Mouse (Mus musculus) thymus, postnatal 4 days (tissue): ENCODE measurements around the gene Kynu.

Experiments used
- DNase-seq: peaks from one replicate; pipeline ENCODE4 v3.0.0; 2021

The Kynu gene

DNA sequence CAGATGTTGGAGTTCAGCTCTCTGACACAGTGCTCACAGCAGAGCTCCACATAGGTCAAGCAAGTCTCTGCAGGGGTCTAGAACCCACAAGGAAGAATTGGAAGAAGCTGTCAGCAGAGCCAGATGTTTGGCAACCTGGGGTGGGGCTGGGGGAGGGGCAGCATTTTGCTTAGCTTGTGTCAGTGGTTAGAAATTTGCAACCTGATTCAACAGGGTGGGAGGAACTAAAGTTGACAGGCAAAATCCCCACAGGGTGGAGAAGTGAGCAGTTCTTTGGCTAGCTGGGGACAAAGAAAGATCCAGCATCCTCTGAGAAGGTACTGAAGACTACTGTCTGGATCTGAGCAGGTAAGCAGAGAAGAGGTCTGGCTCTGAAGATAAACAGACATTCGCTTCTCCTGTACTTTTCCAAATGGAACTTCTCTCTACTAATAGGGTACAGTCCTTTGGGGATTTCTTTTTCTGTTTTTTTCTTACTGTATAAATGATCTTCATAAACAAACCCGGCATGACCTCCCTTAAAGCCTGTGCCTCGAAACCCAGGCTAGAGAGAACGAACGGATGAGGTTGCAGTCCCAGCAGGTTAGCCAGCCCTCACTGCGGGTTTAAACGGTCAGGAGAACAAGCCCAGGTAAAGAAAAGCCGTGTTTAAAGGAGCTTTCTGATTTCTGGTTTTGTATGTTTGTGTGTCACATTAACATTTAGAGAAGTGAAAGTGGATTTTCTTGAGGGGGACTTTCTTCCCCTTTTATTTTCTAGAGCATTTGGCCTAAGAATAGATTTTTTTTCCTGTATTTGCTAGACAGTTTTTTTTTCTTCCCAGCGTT lies at the start of gene Kynu:
Kynu (plus strand) TSS at position 268 of the 827 bp plus-strand sequence.
- no peak for DNase-seq

DNA sequence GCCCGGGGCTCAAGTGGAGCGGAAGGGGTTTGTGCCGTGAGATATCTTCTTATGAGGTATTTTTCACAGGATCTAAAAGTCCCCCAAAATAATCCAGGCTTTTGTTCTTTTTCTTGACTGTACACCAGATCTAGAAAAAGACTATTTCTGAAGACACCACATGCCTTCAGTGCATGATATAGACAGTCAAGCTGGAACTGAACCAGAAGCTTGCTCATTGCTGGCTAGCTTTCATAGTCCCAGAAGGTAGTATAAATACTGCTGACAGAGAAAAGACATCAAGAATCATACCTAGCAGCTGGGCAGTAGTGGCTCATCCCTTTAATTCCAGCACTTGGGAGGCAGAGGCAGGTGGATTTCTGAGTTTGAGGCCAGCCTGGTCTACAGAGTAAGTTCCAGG lies 48.9 kb upstream of the Kynu start:
- no peak for DNase-seq

DNA sequence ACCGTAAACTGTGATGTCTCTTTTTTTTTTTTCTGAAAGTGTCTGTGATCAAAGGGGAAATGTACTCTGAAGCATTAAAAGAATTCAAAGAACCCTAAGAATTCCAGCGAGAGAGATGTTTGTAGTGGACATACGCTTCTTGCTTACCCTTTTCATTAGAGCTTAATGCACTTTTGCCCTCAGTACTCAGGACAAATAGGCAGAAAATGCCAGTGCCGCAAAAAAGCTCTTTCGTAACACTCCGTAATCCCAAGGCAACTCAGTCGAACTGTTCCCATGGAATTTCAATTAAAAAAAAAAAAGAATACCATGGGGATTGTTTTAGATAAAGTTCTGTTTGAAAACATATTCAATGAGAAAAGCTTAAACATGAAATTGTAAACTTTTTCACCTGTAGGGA lies 41.3 kb upstream of the Kynu start:
- DNase-seq, result no peak

DNA sequence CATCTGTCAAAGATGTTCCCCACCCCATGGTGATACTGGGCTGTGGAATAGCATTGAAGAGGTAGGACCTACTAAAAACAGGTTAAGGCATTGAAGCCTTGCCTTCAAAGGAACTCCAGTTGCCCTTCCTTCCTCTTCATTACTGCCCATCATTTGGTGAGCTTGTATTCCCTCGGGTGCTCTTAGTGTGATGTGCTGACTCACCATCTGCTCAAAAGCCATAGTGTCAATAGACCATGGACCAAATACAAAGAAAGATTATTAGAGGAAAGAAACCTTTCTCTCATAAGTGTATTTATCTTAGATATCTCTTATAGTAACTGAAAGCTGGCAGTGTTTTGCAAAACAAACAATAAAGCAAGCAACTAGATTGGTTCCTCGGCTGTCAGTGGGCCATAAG lies 20.7 kb upstream of the Kynu start:
- no peak for DNase-seq

DNA sequence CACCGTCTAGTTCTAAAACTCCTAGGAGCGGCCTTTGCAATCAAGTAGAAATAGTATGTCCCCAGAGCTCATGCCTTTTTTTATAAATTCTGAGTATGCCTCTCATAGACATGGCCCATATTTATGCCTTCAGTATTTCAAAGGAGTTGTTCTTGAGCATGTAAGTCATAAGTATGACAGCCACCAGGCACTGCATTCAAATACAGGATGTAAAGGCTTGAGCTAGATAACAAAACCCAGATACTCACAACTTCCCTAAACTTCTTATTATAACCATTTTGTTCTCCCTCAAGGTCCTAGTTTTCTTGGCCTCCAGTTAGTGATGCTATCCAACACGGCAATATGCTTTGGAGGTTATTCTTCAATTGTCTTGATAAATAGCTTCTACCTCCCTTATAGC lies 12.5 kb upstream of the Kynu start:
- DNase-seq, result no peak

DNA sequence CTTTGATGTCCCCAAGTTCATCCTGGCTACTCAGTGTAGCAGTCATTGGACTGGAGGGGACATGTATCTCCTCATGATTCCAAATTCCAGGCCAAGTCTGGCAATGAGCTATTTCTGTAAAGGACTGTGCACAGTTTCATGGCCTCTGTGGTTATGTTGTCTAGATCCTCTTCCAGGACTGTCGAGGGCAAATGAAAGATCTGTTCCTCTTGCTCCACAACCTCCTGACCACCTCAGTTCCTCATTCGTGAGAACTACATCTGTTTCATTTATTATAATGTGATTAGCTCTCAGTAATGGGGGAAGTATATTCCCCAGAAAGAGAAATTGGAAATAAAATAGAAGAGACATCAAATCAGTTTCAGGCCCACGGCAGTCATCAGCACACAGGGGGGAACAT lies 9.5 kb upstream of the Kynu start:
- DNase-seq, result no peak

DNA sequence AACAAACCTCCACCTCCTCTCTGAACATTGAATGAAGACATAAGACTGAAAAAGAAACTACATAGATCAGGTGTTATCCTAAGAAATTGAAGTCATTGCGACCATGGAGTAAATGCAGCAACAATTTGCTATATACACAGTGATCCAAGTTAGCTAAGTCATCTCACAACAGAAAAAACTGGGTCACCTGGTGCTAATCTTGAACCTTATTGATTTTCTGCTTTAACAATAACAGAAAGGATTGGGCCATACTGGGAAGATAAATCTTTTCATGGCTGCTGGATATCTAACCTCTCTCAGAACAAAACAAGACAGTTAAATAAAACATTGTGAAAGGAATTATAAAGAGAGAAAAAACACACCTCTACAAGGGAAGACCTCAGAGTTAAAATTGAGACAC lies 8.7 kb upstream of the Kynu start:
- no peak for DNase-seq

DNA sequence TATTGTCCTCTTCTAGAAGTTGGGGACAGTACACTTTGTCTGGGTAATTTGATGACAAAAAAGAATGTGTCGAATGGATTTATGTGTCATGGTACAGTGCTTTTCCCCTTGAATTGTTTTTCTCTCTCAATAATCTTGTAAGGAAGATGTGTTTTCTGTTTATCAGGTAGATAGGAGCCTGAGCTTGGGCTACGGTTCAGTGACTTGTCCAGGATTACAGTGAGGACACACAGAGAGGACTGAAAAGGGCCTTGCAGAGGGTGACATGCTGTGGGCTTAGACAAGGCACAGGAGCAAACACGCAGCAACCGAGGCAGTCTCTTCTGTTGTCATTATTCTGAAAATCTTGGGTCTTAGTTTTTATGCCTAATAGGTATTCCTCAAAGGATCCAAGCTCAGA lies 913 bp upstream of the Kynu start:
- no peak for DNase-seq

DNA sequence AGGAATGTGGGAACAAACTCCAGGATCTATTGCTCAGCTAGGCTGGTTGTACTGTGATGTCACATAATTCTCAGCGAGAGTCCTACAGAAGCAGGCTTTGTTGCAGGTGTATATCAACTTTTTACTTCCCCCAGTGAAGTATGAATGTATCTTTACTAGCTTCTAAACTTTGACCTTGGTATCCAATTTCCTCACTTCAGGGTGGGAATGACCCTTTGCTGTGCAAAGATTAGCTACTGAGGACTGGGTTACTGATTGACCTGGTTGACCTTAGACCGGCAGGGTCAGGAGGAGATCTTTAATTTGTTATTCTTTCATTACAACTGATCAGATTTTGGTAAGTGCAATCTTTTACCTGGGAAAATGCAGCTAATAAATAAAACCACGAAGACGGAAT lies 758 bp downstream of the Kynu start:
- no peak for DNase-seq

DNA sequence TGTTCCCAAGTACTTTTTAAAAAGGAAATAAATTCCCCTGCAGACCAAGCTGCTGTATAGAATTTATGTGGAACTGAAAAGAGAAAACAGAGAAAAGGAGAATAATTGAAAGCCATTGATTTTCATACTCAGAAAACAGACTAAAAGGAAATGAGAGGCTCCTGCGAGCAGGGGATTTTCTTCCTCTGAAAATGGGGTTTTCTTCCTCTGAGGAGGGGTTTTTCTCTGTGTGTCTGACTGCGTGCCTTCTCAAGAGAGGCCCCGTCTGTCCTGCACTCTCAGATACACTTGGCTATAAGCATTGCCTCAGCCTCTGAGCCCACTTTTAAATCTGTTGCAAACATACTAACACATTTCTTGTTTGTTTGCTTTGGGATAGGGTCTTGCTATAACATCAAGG lies 1.9 kb downstream of the Kynu start:
- no peak for DNase-seq

DNA sequence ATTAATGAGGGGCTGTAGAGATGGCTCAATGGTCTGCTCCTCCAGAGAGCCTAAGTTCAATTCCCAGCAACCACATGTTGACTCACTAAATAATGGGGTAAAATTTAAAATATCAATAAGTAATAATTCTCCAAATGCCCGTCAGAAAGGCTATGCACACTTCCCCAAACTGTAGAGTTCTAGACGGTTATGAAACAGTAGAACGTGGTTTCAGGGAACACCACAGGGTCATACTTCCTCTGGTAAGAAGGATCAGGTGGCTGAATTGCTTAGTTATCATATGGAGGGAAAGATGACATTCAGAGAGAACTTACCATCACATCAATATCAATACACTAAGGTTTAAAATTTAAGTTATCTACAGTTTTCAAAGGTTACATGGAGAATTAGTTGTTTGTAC lies 6.1 kb downstream of the Kynu start:
- DNase-seq, result no peak

DNA sequence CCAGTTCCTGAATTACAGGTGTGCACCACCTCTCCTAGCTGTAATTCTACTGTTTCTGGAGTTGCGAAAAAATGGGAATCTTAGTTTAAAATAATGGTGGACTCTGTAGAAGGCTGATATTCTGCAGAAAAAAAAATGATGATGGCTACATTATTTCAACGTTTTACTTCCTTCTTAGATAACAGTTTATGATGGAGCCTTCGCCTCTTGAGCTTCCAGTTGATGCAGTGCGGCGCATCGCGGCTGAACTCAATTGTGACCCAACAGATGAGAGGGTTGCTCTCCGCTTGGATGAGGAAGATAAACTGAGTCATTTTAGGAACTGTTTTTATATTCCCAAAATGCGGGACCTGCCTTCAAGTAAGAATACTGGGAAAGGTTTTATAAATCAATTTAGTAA lies 7.7 kb downstream of the Kynu start:
- no peak for DNase-seq

DNA sequence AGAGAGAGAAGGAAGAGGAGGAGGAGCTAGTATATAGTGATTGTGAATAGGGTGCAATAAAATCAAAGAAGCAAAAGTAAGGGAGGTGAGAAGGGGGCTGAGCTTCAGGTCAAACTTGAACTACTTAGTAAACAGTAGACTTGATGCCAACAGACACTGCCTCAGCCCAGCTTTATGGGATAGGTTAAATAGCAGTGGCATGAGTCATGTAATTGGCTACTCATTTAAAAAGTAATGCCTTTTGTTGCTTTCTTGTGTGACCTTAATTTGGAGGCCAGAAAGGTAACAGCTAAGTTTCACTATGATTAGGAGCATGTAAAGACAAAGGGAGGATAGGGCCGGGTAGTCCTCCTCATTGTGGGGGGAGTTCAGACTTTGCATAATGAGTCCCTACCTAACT lies 13.3 kb downstream of the Kynu start:
- DNase-seq, result no peak

DNA sequence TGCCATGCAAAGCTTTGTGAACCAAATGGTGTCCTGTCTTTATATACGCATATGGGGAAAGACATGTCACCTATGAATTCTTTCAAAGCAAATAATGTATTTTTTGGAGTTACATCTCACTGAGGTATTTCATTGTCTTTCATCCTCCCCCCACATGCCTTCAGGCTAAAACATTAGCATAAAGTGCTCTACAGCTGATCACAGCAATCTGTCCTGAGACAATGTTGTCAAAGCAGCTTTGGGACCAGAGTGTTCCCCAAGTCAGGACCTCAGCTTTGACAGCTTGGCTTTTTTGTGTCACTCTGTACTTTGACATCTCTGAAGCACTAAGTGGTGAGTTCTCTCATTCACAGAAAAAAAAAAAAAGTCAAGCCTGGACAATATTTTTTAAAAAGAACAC lies 18.4 kb downstream of the Kynu start:
- no peak for DNase-seq

DNA sequence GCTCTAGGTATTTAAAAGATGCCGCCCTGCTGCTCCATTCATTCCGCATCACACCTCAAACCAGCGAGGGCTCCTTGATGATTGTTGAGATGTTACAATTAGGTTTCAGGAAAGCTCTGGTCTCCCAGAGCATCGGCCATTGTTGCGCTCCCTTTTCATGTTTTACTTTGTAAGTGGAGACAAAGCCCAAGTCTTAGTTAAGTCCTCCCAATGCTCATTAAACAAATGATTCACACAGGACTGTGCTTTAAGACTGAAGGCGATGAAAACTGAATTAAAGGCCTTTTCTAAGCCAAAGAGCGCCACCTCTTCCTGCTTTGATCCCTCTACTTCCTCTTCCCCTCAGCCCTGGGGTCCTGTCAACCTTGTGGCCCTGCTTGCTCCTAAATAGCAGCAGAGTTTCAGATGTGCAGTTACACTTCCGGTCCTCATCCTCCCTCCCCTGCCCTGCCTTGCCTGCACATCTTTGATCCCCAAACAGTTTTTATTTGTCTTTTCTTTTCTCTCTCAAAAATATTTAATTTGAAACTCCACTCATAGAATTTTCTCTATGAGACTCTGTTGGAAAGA lies 28.2 kb downstream of the Kynu start:
- DNase-seq, result no peak

DNA sequence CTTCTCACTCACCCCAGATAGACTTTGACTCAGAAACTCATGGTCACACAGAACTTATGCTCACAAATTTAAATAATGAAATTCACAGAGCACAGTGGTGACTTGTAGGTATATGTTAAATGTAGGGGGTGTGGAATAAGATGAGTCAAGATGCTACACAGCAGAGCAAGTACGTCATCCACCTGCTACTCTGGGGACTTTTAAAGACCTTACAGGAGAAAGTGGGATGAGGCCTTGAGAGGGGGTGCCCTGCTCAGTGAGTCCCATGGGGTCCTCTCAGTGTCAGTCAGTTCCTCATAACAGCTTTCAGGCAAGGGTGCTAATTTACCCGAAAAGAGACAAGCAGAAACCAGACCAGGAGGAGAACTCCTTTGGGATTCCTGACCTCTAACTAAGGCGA lies 30.4 kb downstream of the Kynu start:
- no peak for DNase-seq

DNA sequence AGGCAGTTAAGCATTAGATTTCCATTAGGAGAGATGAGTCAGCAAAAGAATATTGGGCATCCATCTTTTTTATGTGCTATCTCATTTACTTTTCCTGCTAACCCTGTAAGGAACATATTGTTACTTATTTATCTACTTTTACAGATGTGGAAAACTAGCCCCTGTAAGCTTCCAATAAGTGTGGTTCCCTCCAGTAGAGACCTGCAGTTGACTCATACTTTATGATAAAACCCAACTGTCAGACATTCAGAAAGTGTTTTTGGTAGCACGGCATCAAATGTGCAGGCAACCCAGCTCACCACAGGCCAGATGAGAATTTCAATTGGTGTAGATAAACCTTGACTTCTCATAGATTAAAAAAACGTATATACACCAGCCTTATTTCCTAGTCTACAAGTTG lies 32.7 kb downstream of the Kynu start:
- no peak for DNase-seq

DNA sequence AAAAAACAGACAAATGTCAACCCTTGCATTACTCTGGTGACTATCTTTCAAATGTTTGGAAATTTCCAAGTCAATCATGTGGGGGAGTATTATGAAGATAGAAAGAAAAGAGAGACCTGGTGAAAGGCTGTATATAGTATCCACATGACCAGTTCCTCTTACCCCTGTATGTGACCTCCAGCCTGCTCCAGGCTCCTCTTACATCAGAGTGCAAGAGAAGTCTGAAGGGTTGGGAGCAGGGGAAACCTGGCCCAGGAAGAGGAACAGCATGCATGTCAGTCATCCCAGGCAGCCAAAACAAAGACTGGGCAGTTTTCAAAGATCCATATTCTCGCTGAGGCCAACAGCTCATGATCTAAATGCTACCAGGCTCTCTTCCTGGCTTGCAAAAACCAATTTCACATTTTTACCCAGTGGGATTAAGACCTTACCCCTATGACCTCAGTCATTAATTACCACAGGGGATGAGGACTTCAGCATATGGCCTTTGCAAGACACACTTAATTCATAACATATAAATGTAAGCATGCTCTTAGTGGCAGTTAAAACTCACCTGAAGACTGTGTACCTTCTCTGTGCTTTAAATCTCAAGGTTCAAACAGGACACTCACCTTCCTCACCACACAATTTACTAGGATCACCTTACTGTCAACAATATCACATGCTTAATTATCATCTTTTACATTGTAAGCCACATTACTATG lies 37.0 kb downstream of the Kynu start:
- no peak for DNase-seq

DNA sequence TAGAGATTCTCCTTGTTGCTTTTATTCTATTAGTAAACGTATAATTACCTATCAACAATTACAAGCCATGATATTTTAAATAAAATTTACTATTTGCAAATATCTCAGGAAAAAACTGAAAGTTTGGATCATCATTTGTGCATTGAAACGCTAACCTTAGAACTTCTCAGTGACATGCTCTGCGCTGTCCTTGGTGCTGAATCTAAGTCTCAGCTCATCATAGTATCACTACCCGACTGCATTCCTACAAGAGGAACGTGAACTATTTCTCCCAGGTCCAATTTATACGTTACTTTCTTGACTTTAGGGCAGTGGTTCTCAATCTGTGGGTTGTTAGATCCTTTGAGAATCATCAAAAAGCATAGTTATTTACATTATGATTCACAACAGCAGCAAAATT lies 58.4 kb downstream of the Kynu start:
- peak; percentile 54 for DNase-seq

DNA sequence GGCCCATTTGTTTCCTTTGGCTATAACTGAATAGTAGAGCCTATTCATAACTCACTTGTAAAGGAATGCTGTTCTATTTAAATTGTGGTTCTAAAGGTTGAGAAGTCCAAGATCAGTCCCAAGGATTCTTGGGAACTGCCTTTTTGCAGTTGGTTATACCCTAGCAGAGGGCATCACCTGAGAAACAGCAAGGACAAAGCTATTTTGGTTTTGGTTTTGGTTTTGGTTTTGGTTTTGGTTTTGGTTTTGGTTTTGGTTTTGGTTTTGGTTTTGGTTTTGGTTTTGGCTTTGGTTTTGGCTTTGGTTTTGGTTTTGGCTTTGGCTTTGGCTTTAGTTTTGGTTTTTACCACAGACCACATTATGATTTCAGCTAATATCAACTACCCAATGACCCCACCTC lies 66.0 kb downstream of the Kynu start:
- DNase-seq, result no peak

DNA sequence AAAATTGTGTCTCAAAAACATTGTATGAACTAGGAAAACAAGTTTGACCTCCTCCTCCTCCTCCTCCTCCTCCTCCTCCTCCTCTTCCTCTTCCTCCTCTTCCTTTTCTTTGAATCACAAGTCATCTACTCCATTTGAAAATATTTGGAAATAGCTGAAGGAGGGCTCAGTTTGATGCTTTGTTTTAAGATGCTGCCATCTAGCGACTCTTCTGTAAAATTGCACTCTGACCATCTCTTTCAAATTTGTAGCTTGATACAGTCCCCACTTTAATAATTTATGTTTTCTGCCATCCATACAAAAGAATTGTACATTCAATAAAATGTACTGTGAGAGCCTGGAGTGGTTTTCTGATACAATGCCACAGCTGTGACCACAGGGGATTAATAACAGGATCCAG lies 67.7 kb downstream of the Kynu start:
- no peak for DNase-seq

DNA sequence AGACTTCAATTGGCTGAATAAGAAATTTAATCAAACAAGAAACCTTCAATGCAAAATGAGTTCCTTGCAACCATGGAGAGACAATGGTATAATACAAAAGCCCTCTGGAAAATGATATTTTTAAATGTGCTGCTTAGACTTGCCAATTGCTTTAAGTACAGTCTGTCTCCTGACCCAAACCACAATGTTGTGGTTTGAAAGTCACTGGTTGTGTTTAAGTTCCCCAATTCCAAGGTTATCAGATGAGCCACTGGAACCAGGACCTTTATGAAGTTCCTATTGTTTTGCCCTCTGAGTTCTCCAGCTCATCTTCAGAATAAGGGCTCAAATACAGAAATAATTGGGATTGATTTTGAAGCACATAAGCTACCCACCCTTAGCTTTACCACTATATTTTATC lies 76.7 kb downstream of the Kynu start:
- DNase-seq, result no peak

DNA sequence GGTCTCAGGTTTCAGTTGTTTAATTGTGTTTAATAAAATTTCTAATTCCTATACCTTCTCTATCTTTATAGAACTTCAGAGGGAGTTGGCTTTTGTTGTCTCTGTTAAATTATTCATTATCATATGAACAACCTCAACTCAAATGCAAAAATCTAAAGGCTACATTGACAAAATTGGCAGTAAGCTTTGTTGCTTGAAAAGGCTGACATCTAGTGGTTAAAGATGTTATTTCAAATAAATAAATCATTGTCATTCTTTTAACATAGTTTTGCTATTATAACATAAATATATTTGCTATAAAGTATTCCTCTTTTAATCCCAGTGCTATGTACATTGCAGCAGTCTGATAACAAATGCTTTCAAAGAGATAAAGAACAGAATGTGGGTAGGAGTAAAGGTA lies 81.4 kb downstream of the Kynu start:
- no peak for DNase-seq

DNA sequence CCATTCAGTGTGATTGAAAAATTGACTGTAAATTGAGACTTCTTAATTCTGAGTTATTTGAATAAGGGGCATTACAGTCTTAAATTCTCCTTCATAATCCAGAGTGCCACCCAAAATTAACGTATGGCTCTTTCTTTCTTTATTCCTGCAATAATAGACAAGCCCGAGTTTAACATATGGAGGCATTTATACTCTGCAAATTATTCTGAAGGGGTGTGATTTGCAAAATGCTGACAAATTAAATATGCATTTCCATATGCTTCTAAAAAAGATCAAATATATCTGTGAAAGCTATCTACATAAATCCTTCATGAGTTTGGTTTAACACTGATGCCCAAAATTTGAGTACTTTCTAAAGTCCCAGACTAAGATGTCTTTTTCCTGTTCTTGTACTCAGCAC lies 91.8 kb downstream of the Kynu start:
- DNase-seq, result no peak

DNA sequence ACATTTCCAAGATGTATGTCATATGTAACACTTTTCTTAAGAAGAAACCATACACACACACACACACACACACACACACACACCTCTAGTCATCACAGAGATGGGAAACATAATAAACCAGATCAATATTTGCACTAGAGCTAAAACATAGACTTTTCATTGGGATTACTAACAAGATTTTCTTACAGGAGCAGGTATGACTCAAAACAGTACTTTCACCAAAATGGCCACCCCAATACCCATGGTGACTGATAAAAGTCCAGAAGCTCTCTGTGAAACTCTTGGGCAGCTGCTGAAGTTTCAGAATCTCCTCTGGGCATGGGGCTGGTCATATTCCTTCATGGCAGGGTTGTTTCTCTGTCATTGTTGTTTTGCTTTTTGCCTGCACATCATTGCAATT lies 114.5 kb downstream of the Kynu start:
- no peak for DNase-seq
